In genomic region chr8:75254027-75254426, GRCm38 (mm10) we compare ENCODE assay signal across 16 mouse cellular contexts. TPM values are rescaled to one million over a fixed set of nuclear protein-coding genes. Genes with fewer than 3 reads are reported as not detected.
"Had no signal": no experiment of that assay in that cellular context is flagged by ENCODE, and none has a peak within 500 bp of the region (broad histone marks: within the 10 kb centered on the region; RNA-seq: fewer than 3 reads in every experiment).

No protein-coding gene starts in this region.

- H3K27ac ChIP-seq: left cerebral cortex, adult 2 months; limb, embryonic 15.5 days; liver, embryonic 12.5 days; midbrain, embryonic 10.5 days; neural tube, embryonic 12.5 days; stomach, embryonic 15.5 days had no signal

- H3K9me3 ChIP-seq: limb, embryonic 15.5 days; neural tube, embryonic 12.5 days; stomach, embryonic 15.5 days had no signal

- DNase-seq: kidney, postnatal 25 days; lung, embryonic 14.5 days; lung, postnatal 10 days; lung, postnatal 4 days; midbrain, embryonic 14.5 days; spleen, adult 18-20 months; thymus, adult 2 months; thymus, postnatal 25 days had no signal

- H3K27me3 ChIP-seq: limb, embryonic 15.5 days; liver, embryonic 12.5 days; neural tube, embryonic 12.5 days; stomach, embryonic 15.5 days had no signal

- H3K4me3 ChIP-seq: left cerebral cortex, adult 2 months; limb, embryonic 15.5 days; liver, embryonic 12.5 days; midbrain, embryonic 10.5 days; myocyte; neural tube, embryonic 12.5 days; stomach, embryonic 15.5 days had no signal

- H3K36me3 ChIP-seq: limb, embryonic 15.5 days; liver, embryonic 12.5 days; midbrain, embryonic 10.5 days; neural tube, embryonic 12.5 days; stomach, embryonic 15.5 days had no signal

- H3K9ac ChIP-seq: limb, embryonic 15.5 days; liver, embryonic 12.5 days; lung, embryonic 14.5 days; neural tube, embryonic 12.5 days; stomach, embryonic 15.5 days had no signal

- H3K4me2 ChIP-seq: limb, embryonic 15.5 days; liver, embryonic 12.5 days; lung, embryonic 14.5 days; neural tube, embryonic 12.5 days; stomach, embryonic 15.5 days had no signal

- H3K4me1 ChIP-seq: limb, embryonic 15.5 days; liver, embryonic 12.5 days; midbrain, embryonic 10.5 days; neural tube, embryonic 12.5 days; stomach, embryonic 15.5 days had no signal

- ATAC-seq: liver, embryonic 12.5 days had no signal

RNA-seq across cellular contexts. Expression of gene Rasd2, which starts 40.3 kb away (rescaled TPM):
- total RNA-seq: neutrophil, adult 5-6 weeks had no signal
- polyA plus RNA-seq: myocyte had no signal
